Mouse (Mus musculus): ENCODE data around the gene Cyp4a10.
"Not testable (repeated sequence)": the region's sequence is repeated elsewhere in the genome, so short reads cannot be mapped to it uniquely, and the experiment has no call there.

The Cyp4a10 gene

DNA sequence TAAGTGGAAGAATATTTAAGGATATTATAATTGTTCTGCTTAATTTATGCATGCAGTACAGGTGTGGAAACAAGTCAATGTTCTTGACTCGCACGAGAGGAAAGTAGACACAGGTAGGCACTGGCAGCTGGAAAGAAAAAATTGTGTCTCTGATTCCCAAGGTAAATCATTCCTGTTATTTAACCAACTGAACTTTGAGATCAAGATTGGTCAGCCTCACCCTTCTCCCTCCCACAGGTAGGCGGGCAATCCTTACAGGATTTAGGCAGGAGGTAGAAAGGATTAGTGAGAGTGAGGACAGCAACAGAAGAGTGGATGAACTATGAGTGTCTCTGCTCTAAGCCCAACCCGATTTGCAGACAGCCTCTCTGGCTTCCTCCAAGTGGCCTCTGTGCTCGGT is at the start of gene Cyp4a10:
Gene Cyp4a10, plus strand, starts transcription at position 265 of the 400 bp plus-strand sequence.
- DNase-seq (ENCODE audit: low spot score in 2 of 2): not testable (repeated sequence)

- not testable (repeated sequence) for DNase-seq (ENCODE audit: low spot score in 2 of 2)
Measured at GRCm38 (mm10) chr4:115473585-115473984, 44.5 kb upstream of the Cyp4a10 start.

- DNase-seq (ENCODE audit: low spot score in 2 of 2): not testable (repeated sequence)
Measured at GRCm38 (mm10) chr4:115476051-115476450, 42.0 kb upstream of the Cyp4a10 start.

DNA sequence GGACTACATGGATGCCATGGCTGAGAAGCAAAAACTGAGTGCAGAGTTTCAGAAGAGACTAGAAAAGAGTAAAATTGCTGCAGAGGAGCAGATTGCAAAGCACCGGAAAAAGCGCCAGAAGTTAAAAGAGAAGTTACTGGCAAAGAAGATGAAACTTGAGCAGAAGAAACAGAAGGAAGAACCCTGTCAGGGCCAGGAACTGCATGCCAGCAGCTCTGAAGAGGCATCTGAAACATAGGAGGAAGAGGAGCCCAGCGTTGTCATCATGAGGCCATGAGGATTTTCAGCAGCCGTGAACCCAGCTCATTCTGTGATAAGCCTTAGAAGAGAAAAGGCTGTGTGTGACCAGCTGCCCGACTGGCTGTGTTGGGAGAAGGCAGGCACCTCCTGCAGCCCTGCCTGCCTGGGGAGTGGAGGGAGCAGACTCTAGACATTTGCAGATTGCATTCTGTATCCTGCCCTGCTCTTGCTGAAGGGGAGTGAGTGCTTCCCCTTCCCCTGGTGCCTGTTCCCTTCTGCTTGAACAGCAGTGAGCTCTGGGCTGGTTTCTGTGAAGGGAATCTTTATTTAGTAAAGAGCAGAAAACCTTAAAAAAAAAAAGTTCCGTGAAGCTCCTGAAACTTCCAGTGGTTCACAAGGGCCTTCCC is 36.9 kb upstream of the Cyp4a10 start:
- no peak for DNase-seq (ENCODE audit: low spot score in 2 of 2)

GRCm38 (mm10) chr4:115496001-115496400 is 22.1 kb upstream of the Cyp4a10 start, which contains the start of gene Cyp4a14:
TSS of gene Cyp4a14 (minus strand) at chr4:115496142.
- DNase-seq (ENCODE audit: low spot score in 2 of 2): no peak

DNA sequence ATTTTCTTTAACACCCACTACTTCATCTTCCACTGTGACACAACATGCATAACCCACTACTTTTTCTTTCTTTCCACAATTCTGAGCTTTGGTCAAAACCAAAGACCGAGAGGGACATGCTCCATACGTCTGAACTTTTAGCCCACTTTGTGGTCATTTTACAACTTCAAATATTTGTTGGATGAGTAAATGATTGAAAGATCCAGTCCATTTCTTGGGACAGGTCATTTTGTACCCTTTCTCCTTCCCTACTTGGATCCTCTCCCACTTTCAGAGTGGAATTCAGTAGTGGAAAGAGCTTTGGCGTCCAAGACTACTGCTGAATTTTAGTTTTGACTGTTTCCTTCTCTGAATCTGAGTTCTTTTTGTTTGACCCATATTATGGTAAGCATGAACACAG is 20.6 kb upstream of the Cyp4a10 start:
- DNase-seq (ENCODE audit: low spot score in 2 of 2): no peak

DNA sequence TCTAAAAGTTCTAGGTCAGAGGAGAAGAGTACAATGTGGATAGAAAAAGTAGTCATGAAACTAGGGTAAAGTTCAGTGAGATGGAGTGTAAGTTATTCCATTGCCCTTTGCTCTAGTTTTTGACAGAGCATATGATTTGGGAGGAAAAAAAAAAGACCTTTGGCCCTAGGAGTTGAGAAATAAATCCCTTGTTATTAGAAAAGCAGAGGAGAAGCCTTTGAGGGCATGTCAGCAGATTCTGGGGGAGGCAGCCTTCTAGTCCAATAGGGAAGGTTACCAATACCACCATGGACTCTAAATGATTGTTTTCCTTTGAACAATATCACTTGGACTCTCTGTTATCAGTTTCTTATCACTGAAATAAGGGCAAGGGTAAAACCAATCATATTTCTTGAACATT is 4.1 kb upstream of the Cyp4a10 start:
- DNase-seq (ENCODE audit: low spot score in 2 of 2): not testable (repeated sequence)

DNA sequence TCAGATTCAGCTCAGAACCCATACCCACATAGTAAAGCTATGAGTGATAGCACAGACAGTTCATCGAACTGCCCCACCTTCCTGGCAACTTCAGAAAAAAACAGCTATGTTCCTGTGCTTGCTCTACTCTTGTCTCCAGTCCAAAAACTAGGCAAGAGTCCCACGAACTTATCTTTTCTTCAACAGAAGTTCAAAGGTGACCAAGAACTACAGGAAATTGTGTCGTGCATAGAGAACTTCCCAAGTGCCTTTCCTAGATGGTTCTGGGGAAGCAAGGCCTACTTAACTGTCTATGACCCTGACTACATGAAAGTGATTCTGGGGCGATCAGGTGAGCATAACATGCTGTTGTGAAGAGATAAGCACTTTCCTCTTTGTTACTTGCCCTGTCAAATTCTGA is 1.4 kb downstream of the Cyp4a10 start:
- DNase-seq (ENCODE audit: low spot score in 2 of 2): no peak

GRCm38 (mm10) chr4:115521766-115522165 is 3.7 kb downstream of the Cyp4a10 start:
- no peak for DNase-seq (ENCODE audit: low spot score in 2 of 2)

DNA sequence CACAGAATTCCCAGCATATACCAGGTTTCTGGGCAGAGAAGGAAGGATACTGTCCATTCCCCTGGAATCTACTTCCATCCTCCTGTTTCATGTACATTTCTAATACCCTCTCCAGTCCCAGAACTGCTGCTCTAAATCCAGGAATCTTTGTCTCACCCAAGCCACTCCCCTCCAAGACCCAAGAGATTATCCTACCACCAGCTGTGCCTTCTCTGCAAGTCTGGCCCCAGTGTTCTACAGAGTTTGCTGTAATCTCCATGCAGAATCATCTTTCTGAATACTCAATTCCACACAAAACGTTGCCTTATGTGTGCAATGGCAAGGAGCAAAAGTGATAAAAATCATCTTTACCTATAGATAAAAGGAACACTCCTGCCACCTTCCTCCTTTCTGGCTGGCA is 27.0 kb downstream of the Cyp4a10 start:
- no peak for DNase-seq (ENCODE audit: low spot score in 2 of 2)

GRCm38 (mm10) chr4:115546141-115546828 is 28.2 kb downstream of the Cyp4a10 start:
- DNase-seq (ENCODE audit: low spot score in 2 of 2): no peak

DNA sequence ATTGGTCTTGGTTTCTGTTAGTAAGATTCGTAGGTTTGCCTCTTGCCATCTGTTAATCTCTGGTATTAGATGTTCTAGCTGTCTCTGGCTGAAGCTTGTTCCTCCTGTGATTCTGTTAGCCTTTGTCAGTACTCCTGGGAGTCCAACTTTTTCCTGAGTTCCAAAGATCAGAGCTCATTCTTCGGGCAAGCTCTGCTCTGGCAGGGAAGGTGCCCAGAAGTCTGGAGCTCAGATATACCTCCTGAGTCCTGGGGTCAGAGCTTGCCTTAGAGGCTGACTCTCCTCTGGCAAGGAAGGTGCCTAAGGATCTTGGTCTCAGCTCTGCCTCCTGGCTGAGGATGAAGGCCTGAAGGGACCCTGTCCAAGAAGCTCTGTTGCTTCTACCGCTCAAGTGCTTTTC is 34.7 kb downstream of the Cyp4a10 start:
- no peak for DNase-seq (ENCODE audit: low spot score in 2 of 2)

DNA sequence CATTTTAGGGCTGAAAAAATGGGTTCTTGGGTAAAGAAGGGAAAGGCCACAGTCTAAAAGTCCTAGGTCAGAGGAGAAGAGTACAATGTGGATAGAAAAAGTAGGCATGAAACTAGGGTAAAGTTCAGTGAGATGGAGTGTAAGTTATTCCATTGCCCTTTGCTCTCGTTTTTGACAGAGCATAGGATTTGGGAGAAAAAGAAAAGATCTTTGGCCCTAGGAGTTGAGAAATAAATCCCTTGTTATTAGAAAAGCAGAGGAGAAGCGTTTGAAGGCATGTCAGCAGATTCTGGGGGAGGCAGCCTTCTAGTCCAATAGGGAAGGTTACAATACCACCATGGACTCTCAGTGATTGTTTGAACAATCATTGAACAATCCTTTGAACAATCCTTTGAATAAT is 37.4 kb downstream of the Cyp4a10 start:
- DNase-seq (ENCODE audit: low spot score in 2 of 2): no peak

GRCm38 (mm10) chr4:115557861-115558561 is 39.9 kb downstream of the Cyp4a10 start:
- no peak for DNase-seq (ENCODE audit: low spot score in 2 of 2)

DNA sequence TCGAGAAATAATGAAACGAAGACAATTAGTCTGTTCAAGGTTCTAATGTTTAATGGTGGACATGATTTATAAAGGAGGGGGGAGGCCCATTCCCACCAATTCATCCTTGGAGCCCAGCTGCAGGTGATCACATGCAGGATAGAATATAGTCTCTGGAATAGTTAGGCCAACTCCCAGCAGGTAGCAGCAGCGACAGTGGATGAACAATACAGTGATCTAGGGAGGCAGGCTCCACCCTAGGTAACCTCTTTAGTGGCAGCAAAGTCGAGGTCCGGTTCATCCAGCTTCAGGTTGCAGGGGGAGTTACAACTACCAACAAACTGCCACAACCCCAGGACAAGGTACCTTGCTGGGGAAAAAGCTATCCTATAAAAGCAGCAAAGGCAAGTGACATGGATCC is 43.2 kb downstream of the Cyp4a10 start:
- not testable (repeated sequence) for DNase-seq (ENCODE audit: low spot score in 2 of 2)

GRCm38 (mm10) chr4:115563401-115563800 is 45.3 kb downstream of the Cyp4a10 start, which contains the start of gene Cyp4a31:
TSS of gene Cyp4a31 (plus strand) at chr4:115563649.
- DNase-seq (ENCODE audit: low spot score in 2 of 2): no peak

DNA sequence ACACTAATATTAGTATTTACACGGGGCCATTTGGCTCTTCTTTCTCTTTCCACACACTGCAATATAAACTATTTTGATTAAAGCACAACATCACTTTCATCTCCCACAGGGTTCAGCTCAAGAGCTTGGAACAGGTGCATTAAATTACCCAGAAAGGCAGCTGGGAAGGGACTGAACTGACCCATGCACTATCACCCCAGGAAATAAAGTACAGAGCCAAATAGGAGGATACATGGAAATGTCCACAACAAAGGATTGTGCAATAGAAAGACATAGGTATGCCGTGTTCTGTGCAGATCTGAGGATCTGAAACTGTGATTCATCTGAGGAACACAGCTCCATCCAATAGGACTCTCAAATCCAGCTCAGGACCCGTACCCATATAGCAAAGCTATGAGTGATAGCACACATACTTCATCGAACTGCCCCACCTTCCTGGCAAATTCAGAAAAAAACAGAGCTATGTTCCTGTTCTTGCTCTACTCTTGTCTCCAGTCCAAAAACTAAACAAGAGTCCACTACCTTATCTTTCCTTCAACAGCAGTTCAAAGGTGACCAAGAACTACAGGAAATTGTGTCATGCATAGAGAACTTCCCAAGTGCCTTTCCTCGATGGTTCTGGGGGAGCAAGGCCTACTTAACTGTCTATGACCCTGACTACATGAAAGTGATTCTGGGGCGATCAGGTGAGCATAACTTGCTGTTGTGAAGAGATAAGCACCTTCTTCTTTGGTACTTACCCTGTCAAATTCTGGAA is 46.6 kb downstream of the Cyp4a10 start:
- not testable (repeated sequence) for DNase-seq (ENCODE audit: low spot score in 2 of 2)

GRCm38 (mm10) chr4:115575255-115575654 is 57.2 kb downstream of the Cyp4a10 start:
- DNase-seq (ENCODE audit: low spot score in 2 of 2): no peak

- DNase-seq (ENCODE audit: low spot score in 2 of 2): no peak
Measured at GRCm38 (mm10) chr4:115575776-115576175, 57.7 kb downstream of the Cyp4a10 start.

DNA sequence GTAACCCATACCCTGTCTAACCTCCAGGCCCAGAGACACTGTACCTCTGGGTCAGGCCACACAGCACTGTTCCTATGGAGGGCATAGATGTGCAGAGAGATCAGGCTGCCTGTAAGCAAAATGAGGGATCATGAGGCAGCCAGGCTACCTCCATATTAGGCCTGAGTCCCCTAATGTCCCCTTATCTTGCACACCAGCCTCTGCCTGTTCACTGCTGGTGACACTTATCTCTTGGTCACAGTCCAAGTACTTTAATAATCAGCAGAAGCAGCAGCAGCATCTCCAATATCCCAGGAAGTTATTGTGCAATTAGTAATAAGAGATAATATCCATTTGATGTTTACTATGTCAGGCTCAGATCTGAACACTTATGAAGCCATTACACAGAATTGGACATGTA is 65.0 kb downstream of the Cyp4a10 start:
- no peak for DNase-seq (ENCODE audit: low spot score in 2 of 2)

All from urinary bladder, postnatal 4 days (tissue).